Mouse (Mus musculus): ENCODE results near the gene Tbc1d8. TPM values are rescaled to one million over a fixed set of nuclear protein-coding genes. Genes with fewer than 3 reads are reported as not detected.

Gene Tbc1d8
- 38.7 TPM for polyA plus RNA-seq (2015; fragmentation: Illumina TruSeq; extraction: RNeasy Lipid Tissue Mini Kit (QIAGEN cat#74804); ENCODE audit: insufficient read depth, low replicate concordance)

DNA sequence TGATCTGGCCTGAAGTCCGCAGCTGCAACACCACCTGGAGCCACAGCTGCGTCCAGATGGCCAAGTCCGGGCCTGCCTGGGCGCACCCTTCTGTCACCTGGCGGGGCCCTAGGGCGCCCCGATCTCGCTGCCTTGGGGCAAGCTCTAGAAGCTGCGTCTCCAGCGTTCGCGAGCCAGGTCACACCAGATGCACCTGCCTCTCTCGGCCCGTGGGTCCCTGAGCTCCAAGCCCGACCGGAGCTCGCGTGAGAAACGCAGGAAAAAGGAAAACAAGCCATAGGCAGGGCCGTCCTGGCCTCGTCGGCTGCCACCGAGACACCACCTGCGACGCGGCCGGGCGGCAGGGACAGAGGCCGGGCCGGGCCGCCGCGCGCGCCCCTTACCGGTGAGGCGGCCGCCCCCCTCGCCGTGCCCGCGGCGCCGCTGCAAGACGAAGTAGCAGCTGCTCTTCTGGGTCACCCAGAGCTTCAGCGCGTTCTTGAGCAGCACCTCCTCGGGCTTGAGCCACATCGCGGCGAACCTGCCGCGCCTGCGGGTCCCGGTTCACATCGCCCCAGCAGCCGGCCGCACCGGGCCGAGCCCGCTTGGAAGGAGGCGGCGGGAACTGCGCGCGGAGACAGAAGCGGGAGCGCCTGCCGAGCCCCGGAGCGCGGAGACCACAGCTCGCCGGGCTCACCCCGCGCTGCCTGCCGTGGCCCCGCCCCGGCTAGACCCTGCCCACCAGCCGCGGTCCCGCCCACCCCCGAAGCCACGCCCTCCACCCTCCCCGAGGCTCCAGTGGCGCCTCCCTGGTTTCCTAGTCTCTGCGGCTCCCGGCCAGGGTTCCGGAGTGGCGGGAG is at the start of gene Tbc1d8:
Gene Tbc1d8, minus strand, starts transcription at position 699 of the 839 bp plus-strand sequence.

DNA sequence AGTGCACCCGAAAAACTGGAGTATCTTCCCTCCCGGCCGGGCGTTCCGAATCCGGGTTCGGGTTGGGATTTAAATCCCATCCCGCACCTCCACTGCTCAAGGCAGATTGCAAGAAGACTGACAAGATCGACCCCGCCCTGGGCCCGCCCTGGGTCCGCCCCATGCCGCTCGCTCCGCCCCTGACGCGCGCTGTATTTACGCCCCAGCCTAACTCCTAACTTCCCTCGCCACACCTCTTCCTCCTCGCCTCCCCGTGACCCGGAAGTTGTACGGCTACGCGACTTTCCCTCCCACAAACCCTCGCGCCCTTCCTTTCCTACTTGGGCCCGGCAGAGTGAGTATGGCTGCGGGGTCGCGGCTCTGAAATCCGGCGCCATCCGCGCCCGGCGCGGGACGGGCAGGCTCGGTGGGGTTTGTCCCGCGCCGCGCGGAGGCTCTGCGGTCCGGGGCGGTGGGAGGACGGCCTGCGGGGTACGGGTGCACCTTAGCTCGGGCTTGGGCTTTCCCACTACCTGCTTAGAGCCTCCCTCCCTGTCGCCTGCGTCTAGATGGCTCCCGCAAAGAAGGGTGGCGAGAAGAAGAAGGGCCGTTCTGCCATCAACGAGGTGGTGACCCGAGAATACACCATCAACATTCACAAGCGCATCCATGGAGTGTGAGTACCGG is 110.8 kb downstream of the Tbc1d8 start, which contains the start of gene Rpl31:
Gene Rpl31, plus strand, starts transcription at position 242 of the 666 bp plus-strand sequence.

Other genes starting within 250 kb of the Tbc1d8 start
- gene Rpl31, start 110.9 kb downstream of the Tbc1d8 start, polyA plus RNA-seq (2015; fragmentation: Illumina TruSeq; extraction: RNeasy Lipid Tissue Mini Kit (QIAGEN cat#74804); ENCODE audit: insufficient read depth, low replicate concordance) = 2,346 TPM
- gene Cnot11, start 56.2 kb upstream of the Tbc1d8 start, polyA plus RNA-seq (2015; fragmentation: Illumina TruSeq; extraction: RNeasy Lipid Tissue Mini Kit (QIAGEN cat#74804); ENCODE audit: insufficient read depth, low replicate concordance) = 31.7 TPM
- gene Rnf149, start 98.7 kb upstream of the Tbc1d8 start, polyA plus RNA-seq (2015; fragmentation: Illumina TruSeq; extraction: RNeasy Lipid Tissue Mini Kit (QIAGEN cat#74804); ENCODE audit: insufficient read depth, low replicate concordance) = 44.6 TPM
- 0.11 TPM for gene Creg2, start 172.7 kb upstream of the Tbc1d8 start, polyA plus RNA-seq (2015; fragmentation: Illumina TruSeq; extraction: RNeasy Lipid Tissue Mini Kit (QIAGEN cat#74804); ENCODE audit: insufficient read depth, low replicate concordance)
- gene Rfx8, start 242.2 kb upstream of the Tbc1d8 start, polyA plus RNA-seq (2015; fragmentation: Illumina TruSeq; extraction: RNeasy Lipid Tissue Mini Kit (QIAGEN cat#74804); ENCODE audit: insufficient read depth, low replicate concordance) = not detected

Measured in spleen, adult 10 weeks (tissue).